Mouse (Mus musculus): ENCODE results near the gene Gm26661.
A peak's percentile ranks its signal among the peaks of the same experiment; 100 is the strongest.

Gene Gm26661

DNA sequence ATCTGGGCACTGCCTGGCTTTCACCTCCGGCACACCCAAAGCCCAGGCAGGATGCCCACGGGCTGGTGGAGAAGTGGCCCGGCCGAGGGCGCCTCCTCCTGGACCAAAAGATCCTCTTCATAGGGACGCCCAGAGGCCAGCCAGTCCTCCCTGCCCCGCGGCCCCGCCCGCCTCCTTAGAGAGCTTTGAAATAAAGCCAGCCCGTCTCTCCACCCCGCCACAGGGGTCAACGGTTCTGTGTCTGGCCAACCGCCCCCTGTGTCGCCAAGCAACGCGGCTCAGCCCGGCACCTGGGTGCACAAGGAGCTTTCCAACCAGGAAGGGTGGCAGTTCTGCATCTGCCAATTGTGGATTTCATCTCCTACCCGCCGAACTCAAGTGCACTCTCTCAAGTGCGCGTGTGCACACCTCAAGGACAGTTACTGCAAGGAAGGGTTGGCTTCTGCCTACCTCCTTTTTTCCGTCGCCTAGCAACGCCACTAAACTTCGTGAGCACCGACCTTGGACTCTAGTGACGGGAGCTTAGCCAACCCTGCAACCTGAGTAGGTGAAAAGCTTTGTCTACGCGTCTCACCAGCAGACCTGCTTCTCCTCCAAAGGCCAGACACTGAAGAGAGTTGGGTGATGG is at the start of gene Gm26661:
Gene Gm26661 (plus strand): TSS at position 56 of the 628 bp plus-strand sequence.
- no peak for DNase-seq (ENCODE audit: low read depth in 1 of 2, low spot score in 2 of 2)

DNA sequence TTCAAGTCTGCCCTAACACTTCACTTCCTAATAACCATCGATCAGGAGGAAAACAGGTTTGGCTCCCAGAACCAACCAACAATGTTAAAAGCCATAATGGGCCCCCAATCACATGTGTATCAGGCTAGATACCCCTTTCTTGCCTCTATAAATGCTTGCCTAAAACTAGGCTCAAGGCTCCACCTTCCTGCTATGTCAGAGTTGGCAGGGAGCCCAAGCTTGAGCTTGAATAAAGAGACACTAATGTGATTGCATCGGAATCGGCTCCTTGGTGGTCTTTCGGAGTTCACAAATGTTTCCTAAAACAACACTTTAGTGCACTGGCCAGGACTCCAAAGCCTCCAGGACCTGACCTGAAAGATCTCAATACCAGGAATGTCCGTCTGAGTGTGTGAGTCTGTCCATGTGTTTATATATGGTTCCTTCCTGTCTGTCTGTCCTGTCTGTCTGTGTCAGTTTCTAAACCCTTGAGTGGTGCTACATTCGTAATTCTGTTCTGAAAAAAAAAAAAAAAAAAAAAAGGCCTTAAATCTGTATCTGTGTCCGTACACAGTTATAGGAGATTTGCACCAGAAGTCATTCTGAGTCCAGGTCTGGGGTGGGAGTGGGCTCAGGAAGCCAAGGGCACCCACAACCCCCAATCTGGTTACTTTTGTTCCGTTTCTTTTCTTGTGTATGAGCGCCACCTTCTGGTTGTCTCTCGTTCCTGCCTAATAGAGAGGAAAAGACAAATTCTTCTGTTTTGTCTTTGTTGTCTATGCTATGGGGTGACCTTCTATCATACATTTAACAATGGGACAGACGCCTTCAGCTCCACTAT is 42.2 kb upstream of the Gm26661 start:
- no peak for DNase-seq (ENCODE audit: low read depth in 1 of 2, low spot score in 2 of 2)

DNA sequence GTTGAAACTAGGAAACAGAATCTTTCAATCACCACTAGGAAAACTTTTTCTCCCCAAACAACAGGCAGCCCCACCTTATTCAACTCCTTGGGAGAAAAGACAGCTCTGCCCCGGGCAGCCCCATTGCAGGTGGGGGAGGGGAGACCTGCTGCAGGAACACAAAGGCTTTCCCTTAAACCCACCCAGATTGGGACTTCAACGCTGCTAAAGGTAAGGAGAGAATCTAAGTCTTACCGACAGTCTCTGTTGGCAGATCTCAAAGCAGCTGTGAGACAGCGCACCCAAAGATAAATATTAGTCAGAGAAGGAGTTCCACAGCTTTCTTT is 41.7 kb upstream of the Gm26661 start:
- DNase-seq (ENCODE audit: low read depth in 1 of 2, low spot score in 2 of 2), result no peak

DNA sequence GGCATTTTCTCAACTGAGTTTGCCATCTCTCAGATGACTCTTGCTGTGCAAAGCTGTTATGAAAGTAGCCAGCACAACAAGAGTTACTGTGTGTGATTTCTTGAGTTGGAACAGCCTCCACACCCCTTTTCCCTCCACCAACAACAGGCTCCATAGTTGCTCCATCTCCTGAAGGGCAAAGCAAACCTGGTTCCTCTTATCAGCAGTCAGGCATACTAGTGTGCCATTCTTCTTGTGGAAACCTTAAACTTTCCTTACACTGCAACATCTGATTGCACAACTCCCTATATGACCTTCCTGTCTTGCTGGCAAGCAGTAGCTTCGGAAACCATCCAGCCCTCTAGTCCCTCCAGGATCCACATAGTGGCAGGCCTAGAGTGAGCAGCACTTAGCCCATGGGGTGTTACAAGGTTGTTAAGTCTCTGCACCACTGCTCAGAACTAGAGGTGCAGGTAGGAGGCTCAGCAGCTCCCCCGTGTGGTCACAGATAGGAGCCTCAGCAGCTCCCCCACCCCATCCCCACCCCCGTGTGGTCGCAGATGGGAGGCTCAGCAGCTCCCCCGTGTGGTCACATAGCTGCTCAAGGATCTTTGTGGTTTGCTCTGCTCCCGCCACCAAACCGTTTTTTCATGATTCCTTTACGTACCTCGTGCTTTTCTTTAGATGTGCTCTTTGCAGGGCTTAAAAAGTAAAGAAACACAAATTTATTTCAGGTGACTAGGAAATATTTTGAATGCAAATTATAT is 25.6 kb upstream of the Gm26661 start:
- peak in 1 of 2 experiments; percentile 9 for DNase-seq (ENCODE audit: low read depth in 1 of 2, low spot score in 2 of 2)

DNA sequence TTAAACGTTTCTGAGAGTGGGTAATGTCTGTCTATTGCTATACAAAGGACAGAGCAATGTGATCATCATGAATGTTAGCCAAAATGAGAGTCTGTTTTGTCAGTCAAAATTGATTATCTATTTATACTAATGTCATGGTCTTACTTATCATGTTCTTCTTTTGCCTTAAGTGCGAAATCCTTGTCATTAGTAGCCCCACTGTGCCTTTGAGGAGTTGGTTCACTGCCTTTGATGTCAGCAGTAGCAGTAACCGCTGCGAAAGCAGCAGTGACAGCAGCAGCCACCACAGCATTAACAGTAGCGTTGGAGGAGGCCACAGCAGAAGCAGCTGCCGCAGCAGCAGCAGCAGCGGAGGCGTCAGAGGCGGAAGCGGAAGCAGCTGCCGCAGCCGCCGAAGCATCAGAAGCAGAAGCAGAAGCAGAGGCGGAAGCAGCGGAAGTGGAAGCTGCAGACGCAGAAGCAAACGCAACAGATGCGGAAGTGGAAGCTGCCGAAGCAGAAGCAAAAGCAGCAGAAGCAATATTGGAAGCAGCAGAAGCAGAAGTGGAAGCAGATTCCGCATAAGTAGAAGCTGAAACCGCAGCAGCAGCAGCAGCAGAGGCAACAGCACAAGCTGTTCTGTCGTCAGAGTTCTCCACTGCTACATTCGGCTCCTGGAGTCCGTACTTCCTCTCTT is 17.5 kb upstream of the Gm26661 start:
- DNase-seq (ENCODE audit: low read depth in 1 of 2, low spot score in 2 of 2), result peak; percentile 25 to 42

DNA sequence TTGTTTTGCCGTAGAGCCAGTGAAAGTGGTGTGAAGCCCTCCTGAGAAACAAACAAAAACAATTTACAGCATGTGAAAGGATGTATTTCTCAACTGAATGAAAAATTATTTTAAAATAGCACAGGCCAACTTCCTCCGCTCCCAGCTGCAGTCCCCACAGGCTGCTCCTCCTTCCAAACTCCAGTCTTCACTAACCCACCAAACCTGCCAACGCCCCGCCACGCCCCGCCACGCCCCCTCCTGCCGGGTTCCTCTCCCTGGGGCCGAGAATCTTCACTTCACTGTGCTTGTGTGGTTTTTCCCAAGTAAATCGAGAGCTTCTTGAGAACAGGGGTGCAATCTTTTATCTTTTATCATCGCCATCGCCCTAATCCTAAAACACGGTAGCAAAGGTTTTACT is 5.3 kb upstream of the Gm26661 start:
- DNase-seq (ENCODE audit: low read depth in 1 of 2, low spot score in 2 of 2), result no peak

DNA sequence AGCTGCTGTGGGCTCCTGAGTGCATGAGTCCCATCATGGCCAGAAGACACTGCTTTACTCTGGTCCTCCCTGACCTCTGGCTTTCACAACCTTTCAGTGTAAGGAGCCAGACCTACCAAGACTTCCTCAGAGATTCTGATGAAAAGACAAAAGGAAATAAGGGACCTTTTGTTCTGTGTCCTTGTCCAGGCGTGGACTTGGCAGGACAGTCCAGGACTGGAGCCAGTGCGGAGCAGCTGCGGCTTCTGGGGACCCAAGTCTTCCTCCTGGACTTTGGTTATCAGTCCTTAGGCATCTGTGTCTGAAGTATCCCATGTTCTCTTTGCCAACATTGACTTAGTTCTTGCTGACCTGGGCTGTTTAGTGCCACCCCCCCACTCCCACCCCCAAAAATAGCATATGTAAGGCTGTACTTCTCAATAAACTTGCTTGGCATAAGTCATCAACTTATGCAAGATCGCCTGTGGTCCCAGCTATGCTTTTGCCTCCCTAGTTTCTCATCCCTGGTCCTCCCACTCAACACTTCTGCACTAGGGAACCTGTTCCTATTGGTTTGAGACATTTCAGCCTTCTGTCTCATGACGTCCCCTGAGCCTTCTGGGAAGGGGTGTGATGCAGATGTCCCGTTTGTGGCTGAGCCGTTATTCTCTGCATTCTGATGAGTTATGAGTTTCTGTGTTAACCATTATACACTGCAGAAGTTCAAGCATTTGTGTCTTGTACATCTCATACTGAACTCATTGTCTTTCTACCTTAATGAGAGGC is 1.9 kb upstream of the Gm26661 start:
- no peak for DNase-seq (ENCODE audit: low read depth in 1 of 2, low spot score in 2 of 2)

DNA sequence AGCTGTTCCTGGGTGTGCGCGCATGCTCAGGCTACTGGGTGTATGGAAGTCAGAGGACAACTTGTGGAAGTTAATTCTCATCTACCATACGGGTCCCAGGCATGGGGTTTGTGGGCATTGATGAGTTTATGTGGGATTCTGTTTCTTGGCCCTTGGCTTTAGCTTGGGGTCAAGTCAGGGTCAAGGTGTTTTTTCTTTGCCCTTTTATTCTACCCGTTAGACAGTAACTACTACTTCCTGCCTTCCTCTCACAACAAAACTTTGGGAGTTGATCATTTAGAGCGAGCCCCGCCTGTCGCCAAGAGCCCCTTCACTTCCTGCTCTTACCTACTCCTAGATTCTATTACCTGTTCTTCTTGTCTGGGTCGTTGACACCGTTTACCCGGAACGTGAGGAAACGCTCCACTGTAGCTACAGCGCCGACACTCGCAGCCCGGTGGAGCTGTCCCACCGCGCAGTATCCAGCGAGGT is 291 bp upstream of the Gm26661 start:
- DNase-seq (ENCODE audit: low read depth in 1 of 2, low spot score in 2 of 2), result no peak

DNA sequence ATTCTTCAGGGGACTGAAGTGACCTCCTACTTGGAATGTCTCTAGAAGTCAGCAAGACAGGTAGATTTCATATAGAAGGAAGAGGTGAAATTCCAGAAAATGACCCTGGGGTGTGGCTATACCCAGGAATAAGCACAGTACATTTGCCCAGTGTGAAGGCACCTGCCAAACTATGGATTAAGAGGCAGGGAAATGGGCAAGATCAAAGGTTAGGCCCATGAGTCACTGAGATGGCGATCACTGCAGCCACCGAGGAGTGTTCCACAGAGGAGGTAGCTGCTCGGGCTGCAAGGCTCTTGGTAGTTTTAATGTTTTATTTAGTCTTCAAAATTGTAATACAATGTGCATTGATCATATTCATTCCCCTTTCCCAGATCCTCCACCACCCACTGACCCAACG is 4.6 kb downstream of the Gm26661 start:
- DNase-seq (ENCODE audit: low read depth in 1 of 2, low spot score in 2 of 2), result no peak

DNA sequence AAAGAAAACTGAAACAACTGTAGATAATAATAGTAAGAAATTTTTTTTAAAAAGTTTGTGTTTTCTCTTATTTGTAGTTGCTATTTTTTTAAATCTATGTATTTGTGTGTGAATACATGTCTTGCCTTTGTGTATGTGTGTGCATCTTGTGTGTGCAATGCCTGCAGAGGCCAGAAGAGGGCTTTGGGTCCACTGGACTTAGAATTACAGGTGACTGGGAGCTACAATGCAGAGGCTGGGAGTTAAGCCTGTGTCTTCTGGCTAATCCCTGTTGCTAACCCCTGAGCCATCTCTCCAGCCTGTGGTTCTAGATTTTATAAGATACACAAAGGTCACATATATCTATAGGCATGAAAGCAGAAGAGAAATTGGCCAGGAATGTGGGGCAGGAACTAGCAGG is 9.2 kb downstream of the Gm26661 start:
- no peak for DNase-seq (ENCODE audit: low read depth in 1 of 2, low spot score in 2 of 2)

DNA sequence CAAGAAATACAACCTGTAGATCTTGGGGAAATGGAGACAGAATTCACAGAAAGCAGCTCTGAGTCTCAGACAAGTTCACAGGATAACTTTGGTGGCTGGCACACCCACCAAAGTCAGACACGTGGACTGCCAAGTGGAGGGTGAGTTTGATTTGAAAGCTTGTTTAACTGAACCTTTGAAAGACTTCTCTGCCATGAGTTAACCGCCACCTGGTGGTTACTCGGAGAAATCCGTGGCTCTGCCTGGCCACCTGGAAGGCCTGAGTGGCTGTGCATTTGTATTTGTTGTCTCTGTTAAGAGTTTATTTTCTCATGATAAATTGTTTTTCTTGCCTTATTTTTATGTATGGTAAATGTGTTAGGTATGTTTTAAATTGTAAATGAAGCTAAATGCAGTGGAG is 10.4 kb downstream of the Gm26661 start:
- DNase-seq (ENCODE audit: low read depth in 1 of 2, low spot score in 2 of 2), result no peak

DNA sequence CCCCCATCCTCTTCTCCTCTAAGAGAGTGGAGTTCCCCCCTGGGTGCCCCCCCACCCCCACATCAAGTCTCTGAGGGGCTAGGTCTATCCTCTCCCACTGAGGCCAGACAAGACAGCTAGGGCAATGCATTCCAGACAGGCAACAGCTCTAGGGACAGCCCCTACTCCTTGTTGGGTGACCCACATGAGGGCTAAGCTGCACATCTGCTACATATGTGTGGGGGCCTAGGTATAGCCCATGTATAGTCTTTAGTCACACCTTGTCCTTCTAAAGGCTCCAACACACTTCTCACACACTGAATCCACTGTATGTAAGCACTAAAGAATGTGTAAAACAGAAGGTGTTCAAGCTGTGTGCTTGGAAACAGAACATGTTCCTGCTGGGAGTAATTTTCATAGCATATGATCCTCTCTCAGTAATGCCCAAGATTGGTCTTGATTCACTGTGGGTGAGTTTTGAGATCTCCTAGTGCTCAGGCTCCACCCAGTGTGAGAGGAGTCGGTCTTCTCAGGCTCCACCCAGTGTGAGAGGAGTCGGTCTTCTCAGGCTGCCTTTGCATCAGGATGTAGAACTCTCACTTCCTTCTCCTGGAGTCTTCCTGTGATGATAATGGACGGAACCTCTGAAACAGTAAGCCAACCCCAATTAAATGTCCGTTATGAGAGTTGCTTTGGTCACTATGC is 12.6 kb downstream of the Gm26661 start:
- peak in 1 of 2 experiments; percentile 24 for DNase-seq (ENCODE audit: low read depth in 1 of 2, low spot score in 2 of 2)

DNA sequence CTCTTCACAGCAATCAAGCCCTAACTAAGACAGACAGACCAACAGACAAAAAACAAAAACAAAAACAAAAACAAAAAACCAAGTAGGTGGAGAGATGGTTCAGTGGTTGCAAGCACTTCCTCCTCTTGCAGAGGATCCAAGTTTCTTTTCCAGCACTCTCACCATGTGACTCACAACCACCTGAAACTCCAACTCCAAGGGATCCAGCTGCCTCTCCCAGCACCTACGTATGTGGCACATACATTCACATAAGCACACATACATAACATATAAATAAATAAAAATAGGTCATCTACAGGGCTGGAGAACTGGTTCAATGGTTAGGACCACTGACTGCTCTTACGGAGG is 13.1 kb downstream of the Gm26661 start:
- DNase-seq (ENCODE audit: low read depth in 1 of 2, low spot score in 2 of 2), result no peak

DNA sequence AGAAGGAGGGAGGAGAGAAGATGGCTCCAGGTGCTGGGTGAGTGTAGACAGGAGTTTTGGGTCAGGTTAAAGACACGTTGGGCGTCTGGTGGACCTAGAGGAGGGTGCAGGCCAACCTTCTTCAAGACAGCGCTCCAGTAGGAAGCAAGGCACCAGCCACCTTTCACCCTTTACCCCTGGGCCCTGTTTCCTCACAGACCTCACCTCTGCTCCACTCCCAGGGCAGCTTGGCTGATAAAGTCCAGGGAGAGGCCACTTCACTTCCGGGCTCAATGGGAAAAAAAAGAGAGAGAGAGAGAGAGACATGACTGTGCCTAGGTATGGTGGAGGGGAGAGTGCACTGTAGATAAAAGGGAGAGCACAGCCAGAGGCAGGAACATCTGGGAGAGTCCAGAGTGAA is 16.3 kb downstream of the Gm26661 start:
- DNase-seq (ENCODE audit: low read depth in 1 of 2, low spot score in 2 of 2), result no peak

DNA sequence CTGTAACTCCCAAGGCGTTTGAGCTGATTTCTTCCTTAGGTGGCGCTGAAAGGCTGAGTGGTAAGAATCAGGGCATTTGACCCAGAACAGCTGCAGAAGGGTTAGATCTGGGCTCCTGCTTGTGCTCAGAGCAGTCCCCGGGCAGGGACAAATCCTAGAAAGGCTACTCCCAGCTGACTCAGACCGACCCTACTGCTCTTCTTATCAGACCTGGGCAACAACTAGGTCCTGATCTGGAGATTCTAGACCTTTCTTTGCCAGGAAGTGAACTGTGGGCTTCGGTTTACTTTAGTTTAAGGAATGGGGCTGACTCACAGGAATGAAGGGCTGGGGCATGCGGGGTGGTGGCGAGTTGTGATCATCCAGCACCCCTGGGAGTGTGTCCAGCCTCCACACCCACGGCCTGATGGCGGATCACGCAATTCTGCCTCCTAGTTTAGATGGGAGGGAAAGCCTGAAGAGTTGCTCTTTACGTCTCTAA is 17.2 kb downstream of the Gm26661 start:
- no peak for DNase-seq (ENCODE audit: low read depth in 1 of 2, low spot score in 2 of 2)

DNA sequence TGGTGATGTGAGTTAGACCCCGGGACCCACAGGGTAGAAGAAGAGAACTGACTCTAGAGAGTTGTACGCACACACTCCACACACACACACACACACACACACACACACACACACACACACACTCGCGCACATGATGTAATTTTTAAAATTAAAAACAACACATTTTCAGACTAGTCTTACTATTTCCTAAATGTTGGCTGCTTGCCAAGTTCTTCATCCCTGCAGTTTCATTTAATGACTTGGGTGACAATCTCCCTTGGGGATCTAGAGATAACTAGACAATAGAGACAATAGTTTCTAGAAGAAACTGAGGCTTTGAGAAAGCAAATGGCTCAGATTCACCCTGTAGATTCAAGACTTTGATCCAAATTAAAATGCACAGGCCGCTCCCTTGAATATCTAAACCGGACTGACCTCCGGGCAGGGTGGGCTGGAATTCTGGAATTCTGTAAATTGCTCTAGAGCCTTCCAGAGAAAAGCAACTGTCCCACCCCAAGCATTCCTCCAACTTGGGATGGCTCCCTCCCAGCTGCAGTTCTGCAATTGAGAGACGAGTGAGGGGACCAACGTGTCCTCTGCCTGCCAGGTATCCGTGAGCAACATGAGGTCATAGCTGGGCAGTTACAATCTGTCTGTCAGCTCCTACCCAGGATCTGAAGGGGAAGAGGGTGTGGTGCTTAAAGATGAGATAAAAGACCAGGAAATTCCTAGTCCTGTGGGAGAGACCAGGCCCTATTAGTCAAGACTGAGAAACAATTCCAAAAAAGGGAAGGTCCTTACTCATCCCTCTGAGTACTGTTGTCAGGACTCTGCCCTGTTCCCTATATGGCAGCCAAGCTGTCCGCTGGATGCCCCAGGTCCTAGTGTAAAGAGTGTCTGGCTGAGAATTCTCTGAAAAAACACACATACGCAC is 17.9 kb downstream of the Gm26661 start:
- no peak for DNase-seq (ENCODE audit: low read depth in 1 of 2, low spot score in 2 of 2)

DNA sequence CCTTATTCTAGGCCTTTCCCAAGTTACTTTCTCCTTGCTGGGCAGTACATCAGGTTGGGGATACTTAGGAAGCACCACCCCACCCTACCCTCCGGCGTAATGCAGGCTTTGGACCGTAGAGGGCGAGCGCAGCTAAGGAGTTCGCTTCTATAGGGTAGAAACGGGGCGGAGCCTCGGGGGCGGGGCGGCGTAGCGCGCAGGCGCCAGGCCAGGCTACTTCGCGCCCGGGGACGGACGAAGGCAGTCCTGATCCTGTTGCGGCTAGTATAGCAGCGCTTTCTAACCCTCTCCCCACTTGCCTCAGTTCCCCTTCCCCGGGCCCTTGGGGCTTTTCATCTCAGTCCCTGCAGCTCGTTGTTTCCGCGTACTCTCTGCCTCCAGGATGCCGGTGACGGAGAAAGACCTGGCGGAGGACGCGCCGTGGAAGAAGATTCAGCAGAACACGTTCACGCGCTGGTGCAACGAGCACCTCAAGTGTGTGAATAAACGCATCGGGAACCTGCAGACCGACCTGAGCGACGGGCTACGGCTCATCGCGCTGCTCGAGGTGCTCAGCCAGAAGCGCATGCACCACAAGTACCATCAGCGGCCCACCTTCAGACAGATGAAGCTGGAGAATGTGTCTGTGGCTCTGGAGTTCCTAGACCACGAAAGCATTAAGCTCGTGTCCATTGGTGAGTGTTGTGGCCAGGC is 26.5 kb downstream of the Gm26661 start, which contains the start of gene Flnb:
Gene Flnb (plus strand): TSS at position 188 of the 693 bp plus-strand sequence.
- peak; percentile 82 to 95 for DNase-seq (ENCODE audit: low read depth in 1 of 2, low spot score in 2 of 2)

DNA sequence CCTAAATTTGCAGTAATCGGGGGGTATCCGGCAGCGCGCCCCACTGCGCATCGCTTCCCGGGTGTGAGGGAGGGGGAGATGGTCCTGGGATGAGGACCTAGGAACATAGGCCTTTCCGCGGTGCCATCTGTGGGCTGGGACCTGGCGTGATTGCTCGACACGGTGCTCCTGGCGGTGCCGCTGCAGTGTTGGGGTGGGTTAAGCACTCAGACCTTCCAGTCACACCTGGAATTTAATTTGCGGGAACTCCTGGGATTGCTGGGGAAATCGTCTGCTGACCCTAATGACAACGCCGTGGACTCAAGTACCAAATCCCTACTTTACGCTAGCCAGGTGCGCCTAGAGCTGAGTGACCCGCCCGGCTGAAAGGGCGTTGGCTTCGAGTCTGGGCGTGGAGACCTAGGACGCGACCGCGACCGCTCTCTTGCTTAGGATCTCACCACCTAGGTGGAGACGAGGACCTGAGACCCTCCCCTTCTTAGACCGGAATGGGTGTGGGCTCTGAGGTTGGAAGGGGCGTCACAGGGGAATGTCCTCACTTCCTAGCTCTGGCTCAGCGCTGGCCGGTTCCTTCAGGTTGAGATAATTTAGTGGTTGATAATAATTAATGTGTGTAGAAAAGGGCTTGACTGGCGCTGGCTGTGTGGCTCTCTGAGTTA is 27.2 kb downstream of the Gm26661 start:
- DNase-seq (ENCODE audit: low read depth in 1 of 2, low spot score in 2 of 2), result no peak

Measured in monocyte, adult 2 months (primary cell).